Mouse (Mus musculus): ENCODE results near the gene Mt1. TPM values are rescaled to one million over a fixed set of nuclear protein-coding genes. Genes with fewer than 3 reads are reported as not detected.

Mt1 gene
- total RNA-seq, 2 experiments from 2014 or later = 18.6 to 32.5 TPM

GRCm38 (mm10) chr8:94172809-94173732, 5.8 kb upstream of the Mt1 start:
- 0 out of 2 replicates have a peak, but pooled peaks have one; percentile 31 for ATAC-seq (ENCODE audit: poor library complexity, severe bottlenecking)

GRCm38 (mm10) chr8:94173848-94174403, 5.0 kb upstream of the Mt1 start:
- no peak for ATAC-seq (ENCODE audit: poor library complexity, severe bottlenecking)

GRCm38 (mm10) chr8:94174619-94175213, 4.2 kb upstream of the Mt1 start:
- ATAC-seq (ENCODE audit: poor library complexity, severe bottlenecking) = no peak

- no peak for ATAC-seq (ENCODE audit: poor library complexity, severe bottlenecking)
These were observed 1.0 kb upstream of the Mt1 start for GRCm38 (mm10) chr8:94177716-94178390.

- ATAC-seq (ENCODE audit: poor library complexity, severe bottlenecking) = 0 out of 2 replicates have a peak, but pooled peaks have one; percentile 14
These were observed 1.1 kb downstream of the Mt1 start for GRCm38 (mm10) chr8:94179713-94180560.

- ATAC-seq (ENCODE audit: poor library complexity, severe bottlenecking) = no peak
These were observed 1.7 kb downstream of the Mt1 start for GRCm38 (mm10) chr8:94180561-94180908.

GRCm38 (mm10) chr8:94182055-94182929, 3.4 kb downstream of the Mt1 start:
- no peak for ATAC-seq (ENCODE audit: poor library complexity, severe bottlenecking)

GRCm38 (mm10) chr8:94183117-94183516, 4.2 kb downstream of the Mt1 start:
- peak; percentile 71 for ATAC-seq (ENCODE audit: poor library complexity, severe bottlenecking)

- no peak for ATAC-seq (ENCODE audit: poor library complexity, severe bottlenecking)
These were observed 5.5 kb downstream of the Mt1 start for GRCm38 (mm10) chr8:94184357-94184843.

GRCm38 (mm10) chr8:94185791-94186190, 6.9 kb downstream of the Mt1 start:
- ATAC-seq (ENCODE audit: poor library complexity, severe bottlenecking) = no peak

GRCm38 (mm10) chr8:94186542-94186941, 7.7 kb downstream of the Mt1 start:
- peak; percentile 22; the same call in 1 of the 2 replicates for ATAC-seq (ENCODE audit: poor library complexity, severe bottlenecking)

GRCm38 (mm10) chr8:94187290-94188002, 8.6 kb downstream of the Mt1 start:
- ATAC-seq (ENCODE audit: poor library complexity, severe bottlenecking) = peak; percentile 25

- ATAC-seq (ENCODE audit: poor library complexity, severe bottlenecking) = no peak
These were observed 10.6 kb downstream of the Mt1 start for GRCm38 (mm10) chr8:94189275-94190031.

GRCm38 (mm10) chr8:94191101-94191691, 12.3 kb downstream of the Mt1 start:
- peak; percentile 91 for ATAC-seq (ENCODE audit: poor library complexity, severe bottlenecking)

GRCm38 (mm10) chr8:94192926-94193325, 14.0 kb downstream of the Mt1 start:
- ATAC-seq (ENCODE audit: poor library complexity, severe bottlenecking) = no peak

- ATAC-seq (ENCODE audit: poor library complexity, severe bottlenecking) = no peak
These were observed 15.8 kb downstream of the Mt1 start for GRCm38 (mm10) chr8:94194591-94195223.

All from megakaryocyte, adult 5-6 weeks (primary cell).